Mouse (Mus musculus): ENCODE measurements around the gene Nuak1.

Gene Nuak1

GRCm38 (mm10) chr10:84411122-84412105, 29.0 kb downstream of the Nuak1 start:
- no peak for DNase-seq (ENCODE audit: low read depth, low spot score)

- DNase-seq (ENCODE audit: low read depth, low spot score) = no peak
These were observed 31.3 kb downstream of the Nuak1 start for GRCm38 (mm10) chr10:84408965-84409660.

DNA sequence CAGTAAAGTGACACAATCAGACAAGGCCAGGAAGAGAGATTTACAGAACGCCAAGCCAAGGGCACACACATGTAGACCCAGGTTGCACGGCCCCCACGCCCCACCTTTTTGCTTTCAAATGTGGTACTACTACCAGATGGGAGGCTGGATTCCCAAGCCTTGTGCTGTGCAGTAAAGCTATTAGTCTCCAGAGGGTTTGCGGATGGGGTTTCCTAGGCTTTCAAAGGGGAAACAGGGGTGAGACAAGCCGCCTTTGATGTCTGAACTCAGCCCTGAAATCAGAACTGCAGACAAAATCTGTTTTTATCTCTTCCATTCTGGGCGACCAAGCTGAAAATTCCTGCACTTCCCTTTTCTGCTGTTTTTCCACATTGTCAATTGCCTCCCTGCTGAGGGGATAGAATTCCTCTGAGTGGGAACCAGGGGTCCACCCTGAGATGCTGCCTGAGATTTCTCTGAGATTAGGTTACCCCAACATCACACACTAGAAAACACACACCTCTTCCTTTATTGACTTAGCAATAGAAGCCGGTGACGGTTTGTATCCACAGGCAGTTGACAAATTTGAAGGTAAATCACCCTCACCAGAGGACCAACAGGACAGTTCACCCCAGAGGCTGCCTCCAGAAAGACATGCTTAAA, 35.1 kb downstream of the Nuak1 start:
- DNase-seq (ENCODE audit: low read depth, low spot score) = no peak

DNA sequence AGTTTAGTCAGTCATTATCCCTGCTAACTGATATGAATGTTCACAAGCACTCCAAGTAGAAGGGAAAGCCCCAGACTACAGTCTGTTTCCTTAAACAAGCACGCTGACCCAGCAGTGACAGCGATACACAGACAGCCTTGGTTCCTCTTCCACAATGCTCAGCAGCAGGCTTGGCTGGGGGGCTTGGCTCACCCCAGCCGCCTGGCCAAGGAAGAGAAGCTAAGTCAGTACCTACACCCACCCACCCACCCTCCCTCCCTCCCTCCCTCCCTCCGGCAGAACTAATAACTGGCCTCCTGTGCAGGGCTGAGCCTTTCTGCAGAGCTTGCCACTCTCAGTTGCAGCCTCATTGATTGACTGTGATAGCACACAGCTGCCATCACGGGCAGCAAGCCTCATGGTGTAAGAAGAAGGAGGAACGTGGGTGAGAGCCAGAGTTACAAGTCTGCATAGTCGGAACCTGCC, 38.5 kb downstream of the Nuak1 start:
- no peak for DNase-seq (ENCODE audit: low read depth, low spot score)

- DNase-seq (ENCODE audit: low read depth, low spot score) = no peak
These were observed 39.2 kb downstream of the Nuak1 start for GRCm38 (mm10) chr10:84401189-84401588.

- no peak for DNase-seq (ENCODE audit: low read depth, low spot score)
These were observed 40.2 kb downstream of the Nuak1 start for GRCm38 (mm10) chr10:84400037-84400681.

DNA sequence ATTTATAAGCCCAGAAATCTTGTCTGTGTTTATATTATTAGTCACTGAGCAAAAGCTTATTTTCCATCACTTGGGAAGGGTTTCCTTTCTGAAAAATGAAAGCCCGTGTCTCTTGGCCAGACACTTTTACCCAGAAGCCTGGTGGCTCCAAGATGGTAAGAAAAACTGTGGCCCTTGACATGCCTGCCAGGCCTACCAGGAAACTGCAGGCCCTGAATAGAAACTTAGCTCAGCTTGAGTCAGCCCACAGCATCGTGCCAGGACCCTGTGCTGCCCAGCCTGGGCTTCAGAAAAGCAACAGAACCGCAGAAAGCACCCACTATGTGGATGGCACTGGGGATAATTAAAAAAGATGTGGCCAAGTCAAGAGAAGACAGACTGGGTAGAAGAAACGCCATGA, 43.1 kb downstream of the Nuak1 start:
- no peak for DNase-seq (ENCODE audit: low read depth, low spot score)

GRCm38 (mm10) chr10:84395885-84396659, 44.3 kb downstream of the Nuak1 start:
- DNase-seq (ENCODE audit: low read depth, low spot score) = no peak

- no peak for DNase-seq (ENCODE audit: low read depth, low spot score)
These were observed 45.1 kb downstream of the Nuak1 start for GRCm38 (mm10) chr10:84395259-84395658.

DNA sequence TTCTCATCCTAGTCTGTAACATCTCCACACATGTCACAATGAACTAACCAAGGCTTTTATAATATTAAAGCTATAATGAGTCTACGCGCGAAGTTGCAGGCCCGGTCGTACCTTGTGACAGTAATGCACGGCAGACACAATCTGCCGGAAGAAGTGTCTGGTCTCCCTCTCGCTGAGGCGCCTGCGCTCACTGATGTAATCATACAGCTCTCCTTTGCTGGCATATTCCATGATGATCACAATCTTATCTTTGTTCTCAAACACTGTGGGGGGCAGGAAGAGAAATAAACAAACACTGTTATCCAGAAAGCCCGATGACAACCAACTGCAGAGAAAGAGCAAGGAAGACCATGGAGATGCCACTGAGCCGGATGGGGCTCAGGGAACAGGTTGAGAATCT, 46.5 kb downstream of the Nuak1 start:
- DNase-seq (ENCODE audit: low read depth, low spot score) = no peak

DNA sequence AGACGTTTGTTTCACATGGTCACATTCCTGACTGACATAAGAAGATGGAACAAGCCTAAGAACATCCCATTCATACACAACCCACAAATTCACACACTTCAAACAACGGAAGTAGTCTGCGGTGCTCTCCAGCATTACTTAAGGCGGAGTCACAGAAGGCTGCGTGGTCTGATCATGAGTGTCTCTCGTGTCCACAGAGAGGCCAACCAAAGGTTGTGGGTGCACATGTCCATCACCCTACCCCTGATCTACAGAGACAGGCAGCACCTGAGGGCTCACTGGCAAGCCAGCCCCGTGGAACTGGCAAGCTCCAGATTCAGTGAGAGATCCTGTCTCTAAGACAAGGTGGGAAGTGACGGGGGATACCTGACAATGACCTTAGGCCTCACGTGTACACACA, 47.0 kb downstream of the Nuak1 start:
- DNase-seq (ENCODE audit: low read depth, low spot score) = no peak

DNA sequence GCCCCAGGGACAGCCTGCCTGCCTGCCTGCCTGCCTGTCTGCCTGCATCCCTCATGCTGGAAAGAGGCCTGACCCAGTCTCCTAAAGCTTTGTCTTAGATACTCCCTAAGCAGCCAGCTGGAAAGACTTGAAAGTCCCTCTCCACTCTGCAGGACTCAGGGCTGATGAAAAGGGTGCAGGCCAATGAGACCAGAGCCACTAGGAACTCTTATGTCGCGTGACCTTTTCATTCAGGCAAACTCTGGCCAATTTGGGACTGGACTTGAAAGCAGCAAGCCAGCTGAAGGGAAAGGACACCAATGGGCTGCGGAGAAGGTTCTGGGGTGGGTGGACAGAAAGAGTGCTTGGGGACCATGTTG, 47.7 kb downstream of the Nuak1 start:
- DNase-seq (ENCODE audit: low read depth, low spot score) = no peak

- peak; percentile 56 for DNase-seq (ENCODE audit: low read depth, low spot score)
These were observed 48.2 kb downstream of the Nuak1 start for GRCm38 (mm10) chr10:84392027-84392722.

- peak; percentile 20 for DNase-seq (ENCODE audit: low read depth, low spot score)
These were observed 50.7 kb downstream of the Nuak1 start for GRCm38 (mm10) chr10:84389707-84390106.

DNA sequence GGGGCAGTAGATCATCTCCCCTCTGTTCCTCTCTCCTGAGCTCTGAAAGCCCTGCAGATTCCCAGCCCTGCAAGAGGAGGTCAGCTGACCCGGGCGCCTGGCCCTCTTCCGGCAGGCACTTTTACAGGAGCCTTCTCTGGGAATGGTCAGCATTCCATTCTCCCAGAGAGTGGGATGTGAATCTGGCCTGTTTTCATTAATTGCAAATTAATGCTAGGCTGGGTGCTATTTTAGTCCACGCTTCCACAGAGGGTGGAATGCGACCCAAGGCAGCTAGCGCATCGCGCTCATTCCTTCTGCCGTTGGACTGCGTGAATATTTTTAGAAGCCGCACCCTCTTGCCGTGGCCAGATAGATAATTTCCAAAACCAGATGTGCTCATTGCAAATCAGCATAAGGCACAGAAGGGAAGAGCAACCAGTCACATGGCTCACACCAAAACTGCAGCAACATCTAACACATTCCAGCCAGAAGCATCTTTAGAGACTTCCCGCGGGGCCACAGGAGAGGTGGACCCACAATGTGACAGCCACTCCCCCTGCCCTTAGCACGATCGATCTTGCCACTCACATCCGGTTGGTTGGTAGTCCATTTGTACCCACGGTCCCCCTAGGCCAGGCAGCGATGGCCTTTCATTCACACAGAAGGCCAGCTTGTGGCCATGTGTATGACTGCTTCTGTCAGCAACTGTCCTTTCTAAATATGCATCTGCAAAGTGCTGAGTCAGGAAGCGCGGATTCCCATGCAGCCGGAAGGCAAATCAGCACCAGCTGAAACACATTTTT, 51.8 kb downstream of the Nuak1 start:
- no peak for DNase-seq (ENCODE audit: low read depth, low spot score)

DNA sequence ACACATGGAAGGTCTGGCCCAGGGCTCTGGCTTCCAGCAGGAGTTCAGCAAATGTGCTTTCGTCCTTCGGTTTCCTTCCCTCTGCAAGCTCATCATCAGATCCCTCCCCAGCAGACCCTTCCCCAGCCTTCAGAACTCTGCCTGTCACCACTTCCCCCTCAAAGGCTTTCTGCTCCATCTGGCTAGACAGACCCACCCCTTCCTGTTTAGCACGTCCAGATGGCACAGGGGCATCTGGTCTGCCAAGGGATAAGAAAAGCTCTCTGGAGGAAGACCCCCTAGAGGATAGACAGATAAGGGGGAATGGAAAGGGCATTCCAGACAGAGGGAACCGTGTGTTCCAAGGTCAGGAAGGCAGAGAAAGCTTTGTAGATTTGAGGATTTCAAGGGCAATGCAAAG, 53.1 kb downstream of the Nuak1 start:
- DNase-seq (ENCODE audit: low read depth, low spot score) = peak; percentile 19

DNA sequence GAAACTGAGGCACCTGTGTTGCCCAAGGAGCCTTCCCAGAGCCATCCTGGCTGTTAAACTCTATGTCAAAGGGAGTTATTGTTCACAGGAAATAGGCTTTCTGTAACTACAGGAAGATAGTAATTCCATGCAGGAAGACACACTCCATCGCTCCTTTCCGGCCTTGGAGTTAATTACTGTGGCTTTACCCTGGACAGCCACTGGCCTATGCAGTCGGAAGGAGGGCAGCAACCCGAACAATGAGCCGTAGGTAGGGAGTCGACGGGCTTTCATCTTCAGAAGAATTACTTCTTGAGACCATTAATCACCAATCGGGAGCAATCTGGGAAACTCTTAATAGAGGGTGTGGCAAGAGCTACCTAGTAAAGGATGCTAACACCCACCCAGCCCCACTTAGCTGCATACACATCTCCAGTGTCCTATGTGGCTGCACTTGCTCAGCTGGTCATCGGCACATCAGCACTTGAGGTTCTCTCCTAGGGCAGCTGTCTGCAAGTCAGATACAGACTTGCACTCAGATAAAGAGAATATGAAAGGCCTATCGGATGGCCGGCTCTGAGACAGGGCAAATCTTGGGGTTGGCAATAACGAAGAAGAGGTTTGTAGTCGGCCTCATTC, 53.7 kb downstream of the Nuak1 start:
- DNase-seq (ENCODE audit: low read depth, low spot score) = peak; percentile 26

- DNase-seq (ENCODE audit: low read depth, low spot score) = no peak
These were observed 54.2 kb downstream of the Nuak1 start for GRCm38 (mm10) chr10:84386214-84386613.

- DNase-seq (ENCODE audit: low read depth, low spot score) = no peak
These were observed 55.6 kb downstream of the Nuak1 start for GRCm38 (mm10) chr10:84384761-84385160.

All from ES-CJ7 (cell line).